Mouse (Mus musculus) liver, embryonic 13.5 days (tissue): ENCODE data around the gene Rai2. TPM values are rescaled to one million over a fixed set of nuclear protein-coding genes. Genes with fewer than 3 reads are reported as not detected.
A peak's percentile ranks its signal among the peaks of the same experiment; 100 is the strongest.
"Not testable (repeated sequence)": the region's sequence is repeated elsewhere in the genome, so short reads cannot be mapped to it uniquely, and the experiment has no call there.

Experiments used
- ATAC-seq: fragments of 200-750 bp; cut with Nextera tagmentation; 2 replicates; pipeline ENCODE4 v1.8.0; 2017; ENCODE audit warnings: low read depth, mild to moderate bottlenecking, moderate number of reproducible peaks, moderate library complexity
- DNase-seq: peaks from one replicate; pipeline ENCODE4 v3.0.0; 2022
- H3K27ac ChIP-seq: fragments of 300-500 bp; sonication (generic); 2 replicates; pipeline ENCODE4 v1.5.1; 2015; ENCODE audit warnings: moderate library complexity, mild to moderate bottlenecking, inconsistent platforms
- H3K27me3 ChIP-seq: fragments of 300-500 bp; sonication (generic); 2 replicates; pipeline ENCODE4 v1.6.1; 2015; ENCODE audit warnings: mild to moderate bottlenecking, inconsistent platforms
- H3K36me3 ChIP-seq: fragments of 300-500 bp; sonication (generic); 2 replicates; pipeline ENCODE4 v1.6.1; 2015; ENCODE audit warnings: mild to moderate bottlenecking, inconsistent platforms
- H3K4me1 ChIP-seq: fragments of 300-500 bp; sonication (generic); replicated peaks from 2 replicates; pipeline ENCODE4 v1.6.1; 2015; ENCODE audit warnings: inconsistent platforms
- H3K4me2 ChIP-seq: fragments of 300-500 bp; sonication (generic); 2 replicates; pipeline ENCODE4 v1.6.1; 2015; ENCODE audit warnings: inconsistent platforms, mild to moderate bottlenecking, moderate library complexity
- H3K4me3 ChIP-seq: fragments of 300-500 bp; sonication (generic); replicated peaks from 2 replicates; pipeline ENCODE4 v1.5.1; 2015; ENCODE audit warnings: mild to moderate bottlenecking, inconsistent platforms
- H3K9ac ChIP-seq: fragments of 300-500 bp; sonication (generic); 2 replicates; pipeline ENCODE4 v1.6.1; 2015; ENCODE audit warnings: mild to moderate bottlenecking, inconsistent platforms
- H3K9me3 ChIP-seq: fragments of 300-500 bp; sonication (generic); replicated peaks from 2 replicates; pipeline ENCODE4 v1.6.1; 2016; ENCODE audit warnings: inconsistent platforms
- WGBS: fragments of 180-500 bp; shearing (Covaris S2); methylation state at CpG from one replicate; pipeline ENCODE4 v1.1.7; 2015; ENCODE audit not compliant: insufficient replicate concordance; 5-methylcytosine and 5-hydroxymethylcytosine counted together
- polyA plus RNA-seq: library from polyadenylated mRNA; unstranded; fragments of >200 nt; fragmentation: Nextera tagmentation; extraction: Ambion mirVana; gene quantifications from 2 replicates; pipeline ENCODE4 v1.2.1, GENCODE M21; 2015

Gene Rai2
- polyA plus RNA-seq, 1 experiment from 2014 or later: 0.38 TPM

GRCm38 (mm10) chrX:161733581-161734309 is 16.9 kb downstream of the Rai2 start:
- ATAC-seq (no peak), DNase-seq (no peak)
- Histone ChIP-seq H3K27me3 (peaks cover 4% of the 10 kb centered on the region; the same call in 1 of the 2 replicates), H3K9me3 (no peaks in the 10 kb centered on the region), H3K27ac (no peak overlapping the region), H3K9ac (no peak overlapping the region), H3K4me1 (no peaks in the 10 kb centered on the region), H3K36me3 (no peaks in the 10 kb centered on the region), H3K4me3 (no peak overlapping the region), H3K4me2 (no peak overlapping the region)
- 74% methylated on average over 12 of the region's 12 CpGs for WGBS

GRCm38 (mm10) chrX:161734310-161734676 is 17.4 kb downstream of the Rai2 start:
- WGBS: 61% methylated on average over 4 of the region's 4 CpGs
- peaks cover 4% of the 10 kb centered on the region; the same call in 1 of the 2 replicates for H3K27me3 ChIP-seq
- H3K4me3 ChIP-seq: no peak overlapping the region
- no peaks in the 10 kb centered on the region for H3K9me3 ChIP-seq
- no peaks in the 10 kb centered on the region for H3K36me3 ChIP-seq
- no peaks in the 10 kb centered on the region for H3K4me1 ChIP-seq
- no peak overlapping the region for H3K4me2 ChIP-seq
- no peak for ATAC-seq
- no peak overlapping the region for H3K27ac ChIP-seq
- DNase-seq: no peak
- H3K9ac ChIP-seq: no peak overlapping the region

DNA sequence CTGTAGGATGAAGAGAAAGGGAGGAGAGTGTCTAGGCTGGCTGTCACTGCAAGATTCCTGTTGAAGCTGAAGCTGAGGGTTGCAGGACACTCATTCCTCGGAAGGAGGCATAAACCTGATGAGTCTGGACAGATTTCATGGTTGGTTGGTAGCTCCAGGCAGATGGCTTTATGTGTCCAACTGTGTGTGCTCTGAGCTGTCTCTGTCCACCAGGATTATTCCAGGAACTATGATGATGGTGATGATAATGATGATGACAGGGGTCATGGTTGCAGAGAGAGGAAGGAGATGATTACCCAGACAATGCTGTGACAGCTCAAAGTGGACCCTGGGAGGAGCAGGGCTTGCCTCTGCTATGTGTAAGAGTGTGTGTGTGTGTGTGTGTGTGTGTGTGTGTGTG is 22.5 kb downstream of the Rai2 start:
- H3K36me3 ChIP-seq: no peaks in the 10 kb centered on the region
- WGBS: 35% methylated on average over 1 of the region's 1 CpGs

DNA sequence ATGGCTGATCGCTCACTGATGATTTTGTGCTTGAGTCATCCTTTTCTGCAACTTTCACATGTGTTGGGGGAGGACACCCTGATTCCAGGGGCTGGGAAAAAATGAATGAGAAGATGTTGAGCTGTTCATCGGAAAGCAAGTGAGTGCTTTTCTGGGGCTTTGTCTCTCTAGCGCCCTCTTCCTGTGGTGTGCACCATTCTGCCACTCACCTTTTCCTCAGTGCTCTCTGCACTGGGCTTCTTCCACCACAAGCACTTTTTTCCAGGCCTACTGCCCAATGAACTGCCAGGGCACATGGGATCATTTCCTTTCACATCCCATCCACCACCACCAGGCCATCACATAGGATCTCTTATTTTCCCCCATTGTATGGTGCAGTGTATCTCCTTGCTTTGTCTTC is 26.2 kb downstream of the Rai2 start:
- ATAC-seq: no peak
- H3K9me3 ChIP-seq: no peaks in the 10 kb centered on the region
- H3K4me1 ChIP-seq: no peaks in the 10 kb centered on the region
- no peak overlapping the region for H3K4me2 ChIP-seq
- no peaks in the 10 kb centered on the region for H3K36me3 ChIP-seq
- H3K4me3 ChIP-seq: no peak overlapping the region
- no peak for DNase-seq
- H3K9ac ChIP-seq: no peak overlapping the region
- 44% methylated on average over 3 of the region's 3 CpGs for WGBS
- H3K27ac ChIP-seq: no peak overlapping the region
- peaks cover 3% of the 10 kb centered on the region; the same call in 1 of the 2 replicates for H3K27me3 ChIP-seq

More for the DNA sequence above, 22.5 kb downstream of the Rai2 start:
- Histone ChIP-seq H3K27ac (no peak overlapping the region), H3K4me2 (no peak overlapping the region), H3K4me3 (no peak overlapping the region), H3K27me3 (no peaks in the 10 kb centered on the region; the same call in 1 of the 2 replicates), H3K4me1 (no peaks in the 10 kb centered on the region), H3K9ac (no peak overlapping the region), H3K9me3 (no peaks in the 10 kb centered on the region)
- ATAC-seq (no peak), DNase-seq (no peak)

DNA sequence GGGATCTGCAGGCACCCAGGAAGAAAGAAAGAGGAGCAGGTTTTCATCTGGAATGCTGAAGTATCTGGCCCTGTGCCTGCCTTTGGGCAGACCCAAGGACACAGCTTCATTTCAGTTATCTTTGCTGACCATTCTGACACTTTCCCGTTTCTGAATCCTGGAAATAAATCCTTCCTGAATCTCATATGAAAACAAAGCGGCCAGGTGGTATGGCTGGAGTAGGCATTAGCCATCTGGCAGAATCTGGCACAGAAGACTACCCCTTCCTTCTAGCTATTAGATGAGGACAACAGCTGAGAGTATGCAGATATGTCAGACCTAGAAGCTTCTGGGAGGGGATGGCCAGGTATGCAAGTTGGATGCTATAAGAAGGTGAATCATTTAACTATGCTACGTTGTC is 28.4 kb downstream of the Rai2 start:
- Histone ChIP-seq H3K9me3 (no peaks in the 10 kb centered on the region), H3K4me2 (no peak overlapping the region), H3K27ac (no peak overlapping the region), H3K4me1 (no peaks in the 10 kb centered on the region), H3K9ac (no peak overlapping the region), H3K4me3 (no peak overlapping the region), H3K27me3 (0 out of 2 replicates have a peak, but pooled peaks cover 3% of the 10 kb centered on the region), H3K36me3 (no peaks in the 10 kb centered on the region)
- ATAC-seq (no peak), DNase-seq (no peak)
- WGBS: 56% methylated on average over 3 of the region's 3 CpGs

GRCm38 (mm10) chrX:161747337-161747736 is 30.5 kb downstream of the Rai2 start:
- 44% methylated on average over 2 of the region's 2 CpGs for WGBS
- Histone ChIP-seq H3K4me3 (no peak overlapping the region), H3K4me2 (no peak overlapping the region), H3K36me3 (no peaks in the 10 kb centered on the region), H3K4me1 (no peaks in the 10 kb centered on the region), H3K9ac (no peak overlapping the region), H3K27me3 (0 out of 2 replicates have a peak, but pooled peaks cover 3% of the 10 kb centered on the region), H3K9me3 (no peaks in the 10 kb centered on the region), H3K27ac (no peak overlapping the region)
- ATAC-seq (no peak), DNase-seq (no peak)

GRCm38 (mm10) chrX:161753514-161753913 is 36.6 kb downstream of the Rai2 start:
- Histone ChIP-seq H3K27me3 (no peaks in the 10 kb centered on the region; the same call in 1 of the 2 replicates), H3K27ac (no peak overlapping the region), H3K9me3 (no peaks in the 10 kb centered on the region), H3K9ac (no peak overlapping the region), H3K4me3 (no peak overlapping the region), H3K4me1 (no peaks in the 10 kb centered on the region), H3K36me3 (no peaks in the 10 kb centered on the region), H3K4me2 (no peak overlapping the region)
- WGBS: 48% methylated on average over 2 of the region's 2 CpGs
- DNase-seq: no peak
- ATAC-seq: no peak

GRCm38 (mm10) chrX:161776321-161776962 is 59.6 kb downstream of the Rai2 start:
- H3K36me3 ChIP-seq: no peaks in the 10 kb centered on the region
- no peak overlapping the region for H3K4me2 ChIP-seq
- H3K4me1 ChIP-seq: no peaks in the 10 kb centered on the region
- H3K27me3 ChIP-seq: no peaks in the 10 kb centered on the region
- H3K9ac ChIP-seq: no peak overlapping the region
- ATAC-seq (no peak), DNase-seq (no peak)
- 65% methylated on average over 12 of the region's 12 CpGs for WGBS
- H3K27ac ChIP-seq: no peak overlapping the region
- H3K9me3 ChIP-seq: no peaks in the 10 kb centered on the region
- no peak overlapping the region for H3K4me3 ChIP-seq

DNA sequence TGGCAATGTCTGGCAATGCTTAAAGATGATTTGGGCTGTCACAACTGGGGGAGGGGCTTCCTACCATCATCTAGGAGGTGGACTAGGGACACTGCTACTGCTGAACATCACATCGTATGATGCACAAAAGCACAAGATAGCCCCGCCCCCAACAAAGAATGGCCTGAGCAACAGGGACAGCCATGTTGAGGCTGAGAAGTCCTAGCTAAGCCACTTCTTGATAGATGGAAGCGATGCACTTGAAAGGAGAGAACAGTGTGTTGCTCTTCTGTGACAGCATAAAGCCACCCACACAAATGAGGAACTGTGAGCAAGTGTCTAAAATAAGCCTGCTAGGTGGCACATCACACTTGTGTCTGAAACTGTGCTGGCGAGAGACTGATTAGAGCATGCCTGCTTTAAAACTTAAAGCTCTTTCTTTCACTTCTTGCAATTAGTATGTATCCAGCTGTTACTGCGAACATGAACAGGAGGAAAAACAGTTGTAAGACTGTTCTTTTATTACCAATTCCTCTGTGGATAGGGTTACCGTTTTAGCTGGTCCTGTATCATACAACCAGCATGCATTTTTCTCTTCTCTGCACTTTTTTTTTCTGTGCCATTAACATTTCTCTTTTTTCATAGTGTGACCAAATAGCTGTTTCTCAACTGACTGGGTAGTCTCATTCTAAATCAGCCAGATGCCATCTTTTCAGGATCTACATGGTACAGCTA is 63.6 kb downstream of the Rai2 start:
- Histone ChIP-seq H3K9ac (no peak overlapping the region), H3K9me3 (no peaks in the 10 kb centered on the region), H3K27me3 (no peaks in the 10 kb centered on the region), H3K4me1 (no peaks in the 10 kb centered on the region), H3K4me3 (no peak overlapping the region), H3K36me3 (no peaks in the 10 kb centered on the region), H3K4me2 (no peak overlapping the region), H3K27ac (no peak overlapping the region)
- 61% methylated on average over 6 of the region's 6 CpGs for WGBS
- ATAC-seq (no peak), DNase-seq (no peak)

GRCm38 (mm10) chrX:161790182-161790581 is 73.3 kb downstream of the Rai2 start:
- 19% methylated on average over 6 of the region's 6 CpGs for WGBS
- no peak overlapping the region for H3K4me2 ChIP-seq
- DNase-seq: no peak
- no peaks in the 10 kb centered on the region for H3K4me1 ChIP-seq
- no peak overlapping the region for H3K9ac ChIP-seq
- H3K36me3 ChIP-seq: no peaks in the 10 kb centered on the region
- no peaks in the 10 kb centered on the region for H3K9me3 ChIP-seq
- H3K4me3 ChIP-seq: no peak overlapping the region
- no peak overlapping the region for H3K27ac ChIP-seq
- H3K27me3 ChIP-seq: no peaks in the 10 kb centered on the region; the same call in 1 of the 2 replicates
- ATAC-seq: no peak

- H3K27ac ChIP-seq, H3K4me2 ChIP-seq, H3K4me1 ChIP-seq, ATAC-seq, H3K4me3 ChIP-seq, H3K36me3 ChIP-seq, H3K27me3 ChIP-seq, H3K9me3 ChIP-seq, H3K9ac ChIP-seq: not testable (repeated sequence)
- DNase-seq: peak; percentile 2
- WGBS: 10% methylated on average over 2 of the region's 2 CpGs
Observed at GRCm38 (mm10) chrX:161826186-161826585, 109.3 kb downstream of the Rai2 start.
